Comparison of ENCODE assay signal across 11 mouse cellular contexts in the genomic region with DNA sequence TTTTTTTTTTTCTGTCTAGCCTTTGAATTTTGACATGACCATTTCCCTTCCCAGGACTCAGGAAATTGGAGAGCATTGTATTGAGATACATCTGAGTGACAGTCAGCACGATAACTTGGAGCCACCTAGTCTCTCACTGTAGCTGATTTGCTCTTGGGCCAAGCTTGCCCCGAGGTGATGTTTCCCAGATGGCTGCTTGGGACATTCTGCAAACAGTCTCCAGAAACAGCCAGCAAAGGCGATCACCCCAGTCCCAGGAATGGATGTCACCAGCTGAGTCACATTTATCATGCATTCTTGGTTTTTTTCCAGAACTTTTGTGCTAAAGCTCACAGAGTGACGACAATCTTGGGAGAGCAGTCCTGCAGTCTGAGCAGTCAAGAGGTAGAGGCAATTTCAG.
DNase-seq lines count a peak whose midpoint lies in the region; ATAC-seq and TF ChIP-seq lines count a peak whose summit lies in the region.
"Had no signal": no experiment of that assay in that cellular context is flagged by ENCODE, and none has a peak within 500 bp of the region (broad histone marks: within the 10 kb centered on the region; RNA-seq: fewer than 3 reads in every experiment).

No protein-coding gene starts in this region.

- no peak overlapping the region for H3K9ac ChIP-seq in limb, embryonic 14.5 days (ENCODE audit: low read depth, low read length, severe bottlenecking)
- no peak overlapping the region for H3K9ac ChIP-seq in liver, embryonic 11.5 days (ENCODE audit: low read depth, low read length)
- no peak overlapping the region for H3K9ac ChIP-seq in midbrain, embryonic 13.5 days (replicated peaks)
- H3K9ac ChIP-seq: forebrain, embryonic 15.5 days; hindbrain, embryonic 12.5 days had no signal

- no peak overlapping the region for H3K27ac ChIP-seq in limb, embryonic 14.5 days (replicated peaks; ENCODE audit: low read depth, low read length)
- H3K27ac ChIP-seq in limb, embryonic 10.5 days, result no peak overlapping the region
- no peak overlapping the region for H3K27ac ChIP-seq in liver, embryonic 11.5 days (ENCODE audit: low read depth, low read length)
- H3K27ac ChIP-seq in midbrain, embryonic 13.5 days, result no peak overlapping the region
- H3K27ac ChIP-seq: forebrain, embryonic 15.5 days; hindbrain, embryonic 12.5 days had no signal

- no peaks in the 10 kb centered on the region for H3K36me3 ChIP-seq in limb, embryonic 14.5 days (ENCODE audit: control insufficient read depth, insufficient read depth, low read length)
- no peaks in the 10 kb centered on the region for H3K36me3 ChIP-seq in limb, embryonic 10.5 days
- H3K36me3 ChIP-seq in liver, embryonic 11.5 days (ENCODE audit: control insufficient read depth, insufficient read depth, low read length), result no peaks in the 10 kb centered on the region
- no peaks in the 10 kb centered on the region for H3K36me3 ChIP-seq in midbrain, embryonic 13.5 days
- H3K36me3 ChIP-seq: forebrain, embryonic 15.5 days; hindbrain, embryonic 12.5 days had no signal

- no peak overlapping the region for H3K4me2 ChIP-seq in limb, embryonic 14.5 days (replicated peaks; ENCODE audit: low read depth, low read length, severe bottlenecking)
- H3K4me2 ChIP-seq in liver, embryonic 11.5 days, result no peak overlapping the region
- H3K4me2 ChIP-seq in midbrain, embryonic 13.5 days (replicated peaks), result no peak overlapping the region
- H3K4me2 ChIP-seq: forebrain, embryonic 15.5 days; hindbrain, embryonic 12.5 days had no signal

- intact Hi-C loops in heart, postnatal 25 days (cut with DNase I), result no loop called here

- no peak overlapping the region for H3K4me3 ChIP-seq in limb, embryonic 14.5 days (replicated peaks; ENCODE audit: low read length)
- H3K4me3 ChIP-seq in limb, embryonic 10.5 days, result no peak overlapping the region
- H3K4me3 ChIP-seq in liver, embryonic 11.5 days (ENCODE audit: low read depth, low read length), result no peak overlapping the region
- no peak overlapping the region for H3K4me3 ChIP-seq in midbrain, embryonic 13.5 days (replicated peaks)
- H3K4me3 ChIP-seq: forebrain, embryonic 15.5 days; hindbrain, embryonic 12.5 days; megakaryocyte, embryonic 14.5 days had no signal

- DNase-seq in limb, embryonic 14.5 days (ENCODE audit: low spot score), result peak; percentile 11
- no peak for DNase-seq in limb, embryonic 10.5 days (ENCODE audit: low spot score)
- DNase-seq in heart, adult 9 months (ENCODE audit: low spot score in 2 of 2), result peak; percentile 66 to 67
- DNase-seq in heart, postnatal 25 days (ENCODE audit: low spot score), result peak; percentile 46
- peak; percentile 27 for DNase-seq in liver, embryonic 11.5 days (ENCODE audit: low spot score)
- DNase-seq in thymus, postnatal 10 days (ENCODE audit: low spot score in 2 of 2), result no peak
- DNase-seq: thymus, postnatal 14 days had no signal

- 55% methylated on average over 4 of the region's 4 CpGs for WGBS in limb, embryonic 14.5 days
- WGBS in limb, embryonic 10.5 days, result 57% methylated on average over 4 of the region's 4 CpGs
- 63% methylated on average over 4 of the region's 4 CpGs for WGBS in liver, embryonic 11.5 days
- WGBS in midbrain, embryonic 13.5 days, result 81% methylated on average over 4 of the region's 4 CpGs

- no peak for TF ChIP-seq POLR2A in limb, embryonic 14.5 days (IDR thresholded peaks at IDR 0.05; ENCODE audit: borderline replicate concordance, extremely low read depth, insufficient read depth, insufficient read length)

- ATAC-seq in limb, embryonic 14.5 days (ENCODE audit: low FRiP score, low read depth), result no peak
- ATAC-seq in liver, embryonic 11.5 days (replicated peaks; ENCODE audit: low FRiP score), result no peak
- no peak for ATAC-seq in midbrain, embryonic 13.5 days
- ATAC-seq: forebrain, embryonic 15.5 days had no signal

- H3K4me1 ChIP-seq in limb, embryonic 14.5 days (ENCODE audit: control insufficient read depth, insufficient read depth, low read length), result no peaks in the 10 kb centered on the region
- no peaks in the 10 kb centered on the region for H3K4me1 ChIP-seq in limb, embryonic 10.5 days
- no peaks in the 10 kb centered on the region for H3K4me1 ChIP-seq in liver, embryonic 11.5 days (replicated peaks; ENCODE audit: control insufficient read depth, insufficient read depth, low read length)
- no peaks in the 10 kb centered on the region for H3K4me1 ChIP-seq in midbrain, embryonic 13.5 days (replicated peaks)
- H3K4me1 ChIP-seq: hindbrain, embryonic 12.5 days had no signal

- no peaks in the 10 kb centered on the region for H3K9me3 ChIP-seq in limb, embryonic 14.5 days (ENCODE audit: control insufficient read depth, low read length)
- H3K9me3 ChIP-seq in limb, embryonic 10.5 days (replicated peaks), result no peaks in the 10 kb centered on the region
- no peaks in the 10 kb centered on the region for H3K9me3 ChIP-seq in liver, embryonic 11.5 days (ENCODE audit: control insufficient read depth, low read length)
- no peaks in the 10 kb centered on the region for H3K9me3 ChIP-seq in midbrain, embryonic 13.5 days
- H3K9me3 ChIP-seq: forebrain, embryonic 15.5 days; hindbrain, embryonic 12.5 days; megakaryocyte, embryonic 14.5 days had no signal

- no peaks in the 10 kb centered on the region for H3K27me3 ChIP-seq in limb, embryonic 14.5 days (ENCODE audit: control insufficient read depth, insufficient read depth, low read length)
- H3K27me3 ChIP-seq in limb, embryonic 10.5 days (ENCODE audit: low read depth, poor library complexity, severe bottlenecking), result no peaks in the 10 kb centered on the region
- H3K27me3 ChIP-seq in liver, embryonic 11.5 days (replicated peaks; ENCODE audit: control insufficient read depth, insufficient read depth, low read length), result no peaks in the 10 kb centered on the region
- 0 out of 2 replicates have a peak, but pooled peaks cover 2% of the 10 kb centered on the region for H3K27me3 ChIP-seq in midbrain, embryonic 13.5 days
- H3K27me3 ChIP-seq: forebrain, embryonic 15.5 days; hindbrain, embryonic 12.5 days; megakaryocyte, embryonic 14.5 days had no signal

Comparison
In these comparisons a context has a peak if more than half of its experiments do, and no peak if none do; other contexts are left out.
1. DNase-seq: peak in limb, embryonic 14.5 days (single experiment), heart, adult 9 months (2 of 2), heart, postnatal 25 days (single experiment) and liver, embryonic 11.5 days (single experiment); none in limb, embryonic 10.5 days (single experiment) and thymus, postnatal 10 days (0 of 2).